In genomic region chr3:62860731-62861130, GRCm38 (mm10) we compare ENCODE assay signal across 7 mouse cellular contexts.
DNase-seq lines count a peak whose midpoint lies in the region; ATAC-seq and TF ChIP-seq lines count a peak whose summit lies in the region.

No protein-coding gene starts in this region.

- no peak for TF ChIP-seq EP300 in liver, postnatal 0 days (IDR thresholded peaks at IDR 0.05; ENCODE audit: low read depth)

- no peak overlapping the region for H3K4me2 ChIP-seq in liver, postnatal 0 days (ENCODE audit: low read depth, low read length)

- ATAC-seq in liver, postnatal 0 days = no peak

- no peak for TF ChIP-seq CTCF in liver, postnatal 0 days (IDR thresholded peaks at IDR 0.05; ENCODE audit: low read depth)

- no peak overlapping the region for H3K27ac ChIP-seq in liver, postnatal 0 days (ENCODE audit: low read depth)
- H3K27ac ChIP-seq in midbrain, embryonic 10.5 days (replicated peaks) = no peak overlapping the region

- H3K9ac ChIP-seq in liver, postnatal 0 days (replicated peaks) = no peak overlapping the region

- no peaks in the 10 kb centered on the region for H3K27me3 ChIP-seq in liver, postnatal 0 days (ENCODE audit: insufficient read depth, low read length)
- no peaks in the 10 kb centered on the region for H3K27me3 ChIP-seq in midbrain, embryonic 10.5 days (ENCODE audit: low read depth, poor library complexity, severe bottlenecking)

- WGBS in liver, postnatal 0 days (ENCODE audit: insufficient replicate concordance) = 16% methylated on average over 3 of the region's 3 CpGs
- 24% methylated on average over 3 of the region's 3 CpGs for WGBS in midbrain, embryonic 10.5 days

- peak; percentile 4 for DNase-seq in liver
- DNase-seq in liver, postnatal 0 days = no peak
- DNase-seq in embryo, embryonic 11.5 days (ENCODE audit: low read depth, low spot score) = peak; percentile 7
- peak; percentile 42 for DNase-seq in kidney, postnatal 10 days
- peak; percentile 36 for DNase-seq in midbrain, embryonic 10.5 days (ENCODE audit: low spot score)
- no peak for DNase-seq in thymus, postnatal 4 days
- DNase-seq in heart, adult 8-10 months (ENCODE audit: low spot score) = no peak

- H3K4me1 ChIP-seq in liver, postnatal 0 days (ENCODE audit: insufficient read depth) = no peaks in the 10 kb centered on the region
- no peaks in the 10 kb centered on the region for H3K4me1 ChIP-seq in midbrain, embryonic 10.5 days

- H3K4me3 ChIP-seq in liver, postnatal 0 days (ENCODE audit: low read depth, low read length) = no peak overlapping the region
- no peak overlapping the region for H3K4me3 ChIP-seq in midbrain, embryonic 10.5 days

- H3K9me3 ChIP-seq in liver, postnatal 0 days (ENCODE audit: low read length) = no peaks in the 10 kb centered on the region
- H3K9me3 ChIP-seq in midbrain, embryonic 10.5 days (replicated peaks) = no peaks in the 10 kb centered on the region

- H3K36me3 ChIP-seq in liver, postnatal 0 days (replicated peaks; ENCODE audit: insufficient read depth, low read length) = no peaks in the 10 kb centered on the region
- H3K36me3 ChIP-seq in midbrain, embryonic 10.5 days = no peaks in the 10 kb centered on the region

Comparison
In these comparisons a context has a peak if more than half of its experiments do, and no peak if none do; other contexts are left out.
1. DNase-seq: peak in liver (single experiment), embryo, embryonic 11.5 days (single experiment), kidney, postnatal 10 days (single experiment) and midbrain, embryonic 10.5 days (single experiment); none in liver, postnatal 0 days (single experiment), thymus, postnatal 4 days (single experiment) and heart, adult 8-10 months (single experiment).